Mouse (Mus musculus) megakaryocyte-erythroid progenitor cell, adult 5-6 weeks (primary cell): Measurements from ENCODE around the gene Emp3. TPM values are rescaled to one million over a fixed set of nuclear protein-coding genes. Genes with fewer than 3 reads are reported as not detected.
A peak's percentile ranks its signal among the peaks of the same experiment; 100 is the strongest.
"Not testable (repeated sequence)": the region's sequence is repeated elsewhere in the genome, so short reads cannot be mapped to it uniquely, and the experiment has no call there.

Experiments used
- ATAC-seq: replicated peaks from 2 replicates; pipeline ENCODE4 v1.8.0; 2016; ENCODE audit warnings: mild to moderate bottlenecking, inconsistent platforms; ENCODE audit not compliant: severe bottlenecking, poor library complexity, low FRiP score, low TSS enrichment
- total RNA-seq, 2 experiments: library from RNA; stranded (forward) in 1 of 2; stranded (reverse) in 1 of 2; fragments of 200-1000, 215-1000 nt in 1 of 2; fragments of >200 nt in 1 of 2; fragmentation: Nextera tagmentation in 1 of 2; gene quantifications; 2 replicates each; pipeline ENCODE4 v1.2.3; 2014 to 2017

Gene Emp3
- total RNA-seq (2014; fragmentation: Nextera tagmentation) (167 and 180 TPM in 2 replicates), total RNA-seq (2017) (109 and 112 TPM in 2 replicates)

GRCm38 (mm10) chr7:45921242-45921621, at the start of gene Emp3:
Gene Emp3 (minus strand): TSS chr7:45921404.
- no peak for ATAC-seq

GRCm38 (mm10) chr7:45956611-45957010, 35.4 kb upstream of the Emp3 start:
- ATAC-seq: no peak

- no peak for ATAC-seq
These were observed 27.9 kb upstream of the Emp3 start for GRCm38 (mm10) chr7:45949061-45949460.

GRCm38 (mm10) chr7:45943280-45943679, 22.1 kb upstream of the Emp3 start:
- not testable (repeated sequence) for ATAC-seq

GRCm38 (mm10) chr7:45941986-45942385, 20.8 kb upstream of the Emp3 start:
- no peak for ATAC-seq

GRCm38 (mm10) chr7:45939836-45940235, 18.6 kb upstream of the Emp3 start:
- ATAC-seq: no peak

GRCm38 (mm10) chr7:45935114-45935513, 13.9 kb upstream of the Emp3 start:
- ATAC-seq: peak; percentile 77

GRCm38 (mm10) chr7:45933766-45934165, 12.6 kb upstream of the Emp3 start:
- ATAC-seq: not testable (repeated sequence)

GRCm38 (mm10) chr7:45929688-45930087, 8.5 kb upstream of the Emp3 start:
- ATAC-seq: no peak

- ATAC-seq: no peak
These were observed 7.6 kb upstream of the Emp3 start for GRCm38 (mm10) chr7:45928626-45929295.

- ATAC-seq: peak; percentile 5; the same call in 1 of the 2 replicates
These were observed 3.2 kb upstream of the Emp3 start for GRCm38 (mm10) chr7:45924429-45924816.

GRCm38 (mm10) chr7:45923762-45924428, 2.7 kb upstream of the Emp3 start, which contains the start of gene Ccdc114:
Gene Ccdc114 (plus strand): TSS chr7:45924072.
- ATAC-seq: peak; percentile 54

- peak; percentile 79 for ATAC-seq
These were observed 1.9 kb upstream of the Emp3 start for GRCm38 (mm10) chr7:45922928-45923761.

- ATAC-seq: no peak
These were observed 871 bp upstream of the Emp3 start for GRCm38 (mm10) chr7:45921950-45922600.

GRCm38 (mm10) chr7:45920583-45921241, 492 bp downstream of the Emp3 start:
- ATAC-seq: no peak

- ATAC-seq: no peak
These were observed 1.4 kb downstream of the Emp3 start for GRCm38 (mm10) chr7:45919761-45920160.

GRCm38 (mm10) chr7:45919083-45919671, 2.0 kb downstream of the Emp3 start:
- no peak for ATAC-seq

- no peak for ATAC-seq
These were observed 3.3 kb downstream of the Emp3 start for GRCm38 (mm10) chr7:45917926-45918325.
